Mouse (Mus musculus) bone marrow macrophage, adult 2 months (primary cell): ENCODE data around the gene Ntrk2. TPM values are rescaled to one million over a fixed set of nuclear protein-coding genes. Genes with fewer than 3 reads are reported as not detected.

Experiments
- H3K27ac ChIP-seq: 2 replicates; pipeline ENCODE4 v1.5.1; 2012; ENCODE audit warnings: low read depth, low read length; ENCODE audit not compliant: insufficient read depth
- H3K4me1 ChIP-seq: 2 replicates; pipeline ENCODE4 v1.6.1; 2012; ENCODE audit warnings: low read length; ENCODE audit not compliant: control insufficient read depth, insufficient read depth
- H3K4me3 ChIP-seq: 2 replicates; pipeline ENCODE4 v1.5.1; 2012; ENCODE audit warnings: mild to moderate bottlenecking, low read length, moderate library complexity; ENCODE audit not compliant: insufficient read depth
- CTCF ChIP-seq: IDR thresholded peaks from 2 replicates; pipeline ENCODE4 v1.5.1; 2012; ENCODE audit warnings: low read depth, mild to moderate bottlenecking, low read length, moderate library complexity
- POLR2A ChIP-seq: IDR thresholded peaks from 2 replicates; pipeline ENCODE4 v1.6.1; 2012; ENCODE audit warnings: mild to moderate bottlenecking, low read depth, low read length, borderline replicate concordance
- polyA plus RNA-seq: library from polyadenylated mRNA; stranded (reverse); fragments of >200 nt; gene quantifications from 2 replicates; pipeline ENCODE4 v1.2.4, GENCODE M21; 2012; ENCODE audit not compliant: missing spikeins, insufficient read depth, insufficient read length

Ntrk2 gene
- polyA plus RNA-seq, 1 experiment: not detected

DNA sequence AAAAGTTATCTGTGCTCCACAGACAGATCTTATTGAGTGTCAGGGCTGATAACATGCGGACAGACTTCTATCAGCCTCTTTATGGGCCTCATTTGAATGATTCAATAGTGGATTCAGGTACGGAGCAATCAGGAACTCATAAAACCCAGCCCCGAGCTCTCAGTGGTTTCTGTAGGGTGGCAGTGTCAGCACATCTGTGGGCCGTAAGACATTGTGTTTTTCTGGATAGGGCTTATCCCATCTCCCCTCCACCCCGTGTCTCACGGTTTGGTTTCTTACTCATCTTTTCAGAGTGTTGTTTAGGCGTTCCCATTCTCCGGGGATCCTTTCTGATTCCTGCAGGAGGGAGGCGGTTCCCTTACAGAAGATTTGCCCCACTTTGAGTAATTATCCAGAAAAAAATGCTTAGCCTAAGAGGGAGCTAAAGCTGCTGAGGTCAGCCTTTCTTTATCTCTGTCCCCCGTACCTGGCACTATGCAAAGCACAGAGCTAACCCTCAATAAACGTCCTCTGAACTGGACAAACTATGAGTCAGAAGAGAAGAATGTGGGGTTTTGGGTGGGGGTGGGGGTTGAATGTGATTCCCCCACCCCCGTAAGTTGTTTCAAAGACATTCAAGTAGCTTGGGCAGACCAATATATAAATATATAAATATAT lies 90.0 kb downstream of the Ntrk2 start:
- TF ChIP-seq CTCF (no peak), POLR2A (no peak)
- no peak overlapping the region for H3K4me3 ChIP-seq
- no peak overlapping the region for H3K27ac ChIP-seq
- H3K4me1 ChIP-seq: no peaks in the 10 kb centered on the region

- Histone ChIP-seq H3K4me3 (no peak overlapping the region), H3K27ac (no peak overlapping the region), H3K4me1 (no peaks in the 10 kb centered on the region)
- TF ChIP-seq POLR2A: no peak
- TF ChIP-seq CTCF: no peak
Observed at GRCm38 (mm10) chr13:58899337-58899736, 93.0 kb downstream of the Ntrk2 start.

- Histone ChIP-seq H3K4me1 (no peaks in the 10 kb centered on the region), H3K4me3 (no peak overlapping the region), H3K27ac (no peak overlapping the region)
- TF ChIP-seq CTCF (no peak), POLR2A (no peak)
Observed at GRCm38 (mm10) chr13:58902313-58902712, 95.9 kb downstream of the Ntrk2 start.

DNA sequence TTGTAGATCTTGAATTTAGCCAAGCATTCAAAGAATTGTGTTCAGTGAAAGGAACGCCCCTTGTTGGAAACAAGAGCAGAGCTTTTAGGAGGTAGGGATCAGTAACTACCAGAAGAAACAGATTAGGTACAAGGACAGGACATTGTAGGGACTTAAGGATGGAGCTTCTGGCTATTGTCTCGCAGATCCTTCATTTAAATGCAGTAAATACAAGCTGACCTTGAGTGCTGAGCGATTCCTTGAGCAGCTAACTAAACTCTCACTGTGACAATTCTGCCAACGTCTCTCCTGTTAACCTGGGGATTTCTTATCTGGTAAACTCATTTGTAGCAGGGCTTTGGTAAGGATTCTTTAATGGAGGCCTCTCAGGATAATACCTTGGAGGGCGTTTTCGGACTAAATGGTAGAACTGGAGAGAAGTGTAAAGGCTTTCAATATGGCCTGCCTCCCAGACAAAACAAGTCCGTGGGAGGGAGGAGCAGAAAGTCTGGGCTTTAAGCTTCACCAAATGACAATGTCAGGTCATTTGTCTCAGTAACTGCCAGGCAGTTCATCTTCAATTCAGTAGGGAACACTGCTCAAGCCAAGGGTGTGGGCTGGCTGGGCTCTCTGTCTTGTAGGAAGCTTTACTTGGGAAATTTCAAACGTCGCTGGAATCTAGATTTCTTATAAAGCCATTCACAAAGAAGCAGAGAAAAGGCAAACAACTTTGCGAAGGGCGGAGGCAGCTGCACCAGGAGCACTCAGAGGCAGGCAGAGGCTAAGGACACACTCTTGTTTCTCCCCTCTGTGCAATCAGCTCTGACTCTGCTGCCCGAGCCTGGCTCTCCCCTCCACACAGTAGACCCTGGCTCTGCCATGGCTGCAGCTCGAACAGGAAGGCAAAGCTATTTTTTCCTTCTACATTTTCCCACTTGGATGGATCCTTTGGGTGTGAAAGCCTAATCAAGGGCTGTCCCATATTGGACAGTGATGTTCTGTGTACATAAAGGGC lies 98.7 kb downstream of the Ntrk2 start:
- no peak overlapping the region for H3K27ac ChIP-seq
- no peak for TF ChIP-seq CTCF
- no peak for TF ChIP-seq POLR2A
- H3K4me1 ChIP-seq: no peaks in the 10 kb centered on the region

GRCm38 (mm10) chr13:58911936-58912335 lies 105.6 kb downstream of the Ntrk2 start:
- Histone ChIP-seq H3K4me3 (no peak overlapping the region), H3K4me1 (no peaks in the 10 kb centered on the region), H3K27ac (no peak overlapping the region)
- TF ChIP-seq POLR2A (no peak), CTCF (no peak)

More for the DNA sequence above, 98.7 kb downstream of the Ntrk2 start:
- H3K4me3 ChIP-seq: no peak overlapping the region

DNA sequence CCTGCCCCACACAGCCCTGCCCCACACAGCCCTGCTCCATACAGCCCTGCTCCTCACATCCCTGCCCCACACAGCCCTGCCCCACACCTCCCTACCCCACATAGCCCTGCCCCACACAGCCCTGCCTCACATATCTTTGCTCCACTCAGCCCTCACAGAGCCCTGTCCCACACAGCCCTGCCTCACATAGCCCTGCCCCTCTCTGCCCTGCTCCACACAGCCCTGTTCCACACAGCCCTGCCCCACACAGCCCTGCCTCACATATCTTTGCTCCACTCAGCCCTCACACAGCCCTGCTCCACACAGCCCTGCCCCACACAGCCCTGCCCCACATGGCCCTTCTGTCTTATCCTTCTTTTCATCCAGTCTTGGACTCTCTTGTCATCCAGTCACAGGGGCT lies 106.2 kb downstream of the Ntrk2 start:
- Histone ChIP-seq H3K4me3 (no peak overlapping the region), H3K27ac (no peak overlapping the region), H3K4me1 (no peaks in the 10 kb centered on the region)
- no peak for TF ChIP-seq POLR2A

GRCm38 (mm10) chr13:58914061-58914814 lies 107.9 kb downstream of the Ntrk2 start:
- Histone ChIP-seq H3K4me3 (no peak overlapping the region), H3K27ac (no peak overlapping the region), H3K4me1 (no peaks in the 10 kb centered on the region)
- TF ChIP-seq POLR2A: no peak
- no peak for TF ChIP-seq CTCF

- Histone ChIP-seq H3K4me3 (no peak overlapping the region), H3K4me1 (no peaks in the 10 kb centered on the region), H3K27ac (no peak overlapping the region)
- TF ChIP-seq CTCF (no peak), POLR2A (no peak)
Observed at GRCm38 (mm10) chr13:58916348-58916747, 110.0 kb downstream of the Ntrk2 start.

- H3K4me3 ChIP-seq: no peak overlapping the region
- H3K27ac ChIP-seq: no peak overlapping the region
- no peak for TF ChIP-seq CTCF
- TF ChIP-seq POLR2A: no peak
- H3K4me1 ChIP-seq: no peaks in the 10 kb centered on the region
Observed at GRCm38 (mm10) chr13:58920241-58920640, 113.9 kb downstream of the Ntrk2 start.
